Mouse (Mus musculus) urinary bladder, postnatal 25 days (tissue): Measurements from ENCODE around the gene Gabbr2.

Experiments used
- DNase-seq: peaks from one replicate; pipeline ENCODE4 v3.0.0; 2022; ENCODE audit warnings: low spot score

The Gabbr2 gene

GRCm38 (mm10) chr4:46988824-46989223, 2.8 kb downstream of the Gabbr2 start:
- no peak for DNase-seq

- DNase-seq = no peak
Measured at GRCm38 (mm10) chr4:46988257-46988656, 3.4 kb downstream of the Gabbr2 start.

- no peak for DNase-seq
Measured at GRCm38 (mm10) chr4:46987809-46988208, 3.9 kb downstream of the Gabbr2 start.

- no peak for DNase-seq
Measured at GRCm38 (mm10) chr4:46986054-46986453, 5.6 kb downstream of the Gabbr2 start.

- DNase-seq = no peak
Measured at GRCm38 (mm10) chr4:46982912-46983311, 8.8 kb downstream of the Gabbr2 start.

- no peak for DNase-seq
Measured at GRCm38 (mm10) chr4:46982094-46982493, 9.6 kb downstream of the Gabbr2 start.

GRCm38 (mm10) chr4:46978371-46978770, 13.3 kb downstream of the Gabbr2 start:
- no peak for DNase-seq

GRCm38 (mm10) chr4:46977161-46977560, 14.5 kb downstream of the Gabbr2 start:
- DNase-seq = no peak

- no peak for DNase-seq
Measured at GRCm38 (mm10) chr4:46976671-46977071, 15.0 kb downstream of the Gabbr2 start.

- DNase-seq = no peak
Measured at GRCm38 (mm10) chr4:46973322-46973721, 18.4 kb downstream of the Gabbr2 start.

- no peak for DNase-seq
Measured at GRCm38 (mm10) chr4:46967981-46968380, 23.7 kb downstream of the Gabbr2 start.

GRCm38 (mm10) chr4:46966551-46966950, 25.1 kb downstream of the Gabbr2 start:
- no peak for DNase-seq

- DNase-seq = no peak
Measured at GRCm38 (mm10) chr4:46961403-46961802, 30.3 kb downstream of the Gabbr2 start.

- DNase-seq = no peak
Measured at GRCm38 (mm10) chr4:46960208-46960607, 31.5 kb downstream of the Gabbr2 start.

- no peak for DNase-seq
Measured at GRCm38 (mm10) chr4:46959776-46960175, 31.9 kb downstream of the Gabbr2 start.

- no peak for DNase-seq
Measured at GRCm38 (mm10) chr4:46957955-46958354, 33.7 kb downstream of the Gabbr2 start.

GRCm38 (mm10) chr4:46956966-46957365, 34.7 kb downstream of the Gabbr2 start:
- DNase-seq = no peak

GRCm38 (mm10) chr4:46953021-46953420, 38.7 kb downstream of the Gabbr2 start:
- no peak for DNase-seq

GRCm38 (mm10) chr4:46952562-46952961, 39.1 kb downstream of the Gabbr2 start:
- no peak for DNase-seq

GRCm38 (mm10) chr4:46934291-46934690, 57.4 kb downstream of the Gabbr2 start:
- no peak for DNase-seq

- DNase-seq = no peak
Measured at GRCm38 (mm10) chr4:46933590-46933989, 58.1 kb downstream of the Gabbr2 start.

GRCm38 (mm10) chr4:46931706-46932397, 59.8 kb downstream of the Gabbr2 start:
- DNase-seq = no peak

GRCm38 (mm10) chr4:46928112-46928511, 63.6 kb downstream of the Gabbr2 start:
- DNase-seq = no peak

- no peak for DNase-seq
Measured at GRCm38 (mm10) chr4:46919144-46919543, 72.5 kb downstream of the Gabbr2 start.
